ENCODE assay signal across 12 mouse cellular contexts in the genomic region with DNA sequence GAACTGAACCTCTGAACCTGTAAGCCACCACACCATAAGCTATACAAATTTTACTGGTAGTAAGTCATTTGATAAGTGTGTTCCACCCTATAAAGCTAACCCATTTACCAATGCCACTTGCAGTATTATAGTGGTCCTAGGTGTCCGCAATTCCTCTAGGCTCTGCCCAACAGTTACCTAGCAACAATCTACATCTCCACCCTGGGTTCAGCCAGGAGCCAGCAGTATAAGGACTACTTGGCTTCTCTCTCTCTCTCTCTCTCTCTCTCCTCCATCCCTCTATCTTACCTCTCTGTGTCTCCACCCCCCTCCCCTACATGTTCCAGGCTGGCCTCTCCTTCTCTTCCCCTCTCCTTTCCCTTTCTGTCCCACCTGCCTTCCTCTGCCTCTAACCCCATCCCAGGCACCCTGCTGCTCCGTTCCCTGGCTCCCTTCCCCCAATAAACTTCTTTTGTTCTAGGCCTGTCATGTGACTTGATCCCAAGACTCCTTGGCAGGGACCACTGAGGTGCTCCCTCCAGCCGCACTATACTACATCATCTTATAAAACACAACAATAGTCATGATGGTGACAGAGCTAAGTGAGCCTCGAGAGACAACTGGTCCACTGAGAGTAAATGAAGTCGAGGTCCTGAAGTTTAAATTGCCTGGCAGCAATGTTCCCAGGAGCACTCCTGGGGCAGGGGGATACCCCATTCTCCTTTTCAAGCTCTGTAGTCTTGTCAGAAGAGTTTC. TPM values are rescaled to one million over a fixed set of nuclear protein-coding genes. Genes with fewer than 3 reads are reported as not detected.
A peak's percentile ranks its signal among the peaks of the same experiment; 100 is the strongest.
DNase-seq lines count a peak whose midpoint lies in the region; ATAC-seq and TF ChIP-seq lines count a peak whose summit lies in the region.
"Had no signal": no experiment of that assay in that cellular context is flagged by ENCODE, and none has a peak within 500 bp of the region (broad histone marks: within the 10 kb centered on the region; RNA-seq: fewer than 3 reads in every experiment).

No protein-coding gene starts in this region.

- ATAC-seq in forebrain, embryonic 13.5 days = no peak
- no peak for ATAC-seq in forebrain, embryonic 15.5 days (replicated peaks)
- no peak for ATAC-seq in kidney, postnatal 0 days (replicated peaks; ENCODE audit: low FRiP score, low read depth)
- no peak for ATAC-seq in intestine, postnatal 0 days

- no peak for TF ChIP-seq CTCF in kidney, postnatal 0 days (IDR thresholded peaks at IDR 0.05; ENCODE audit: low read depth)
- no peak for TF ChIP-seq CTCF in E14TG2a.4 (conservative IDR thresholded peaks at IDR 0.05; ENCODE audit: low read length)
- no peak for TF ChIP-seq CTCF in intestine, postnatal 0 days (IDR thresholded peaks at IDR 0.05; ENCODE audit: low read depth)

- H3K4me1 ChIP-seq in forebrain, embryonic 13.5 days = peaks cover 27% of the 10 kb centered on the region
- peaks cover 20% of the 10 kb centered on the region for H3K4me1 ChIP-seq in forebrain, embryonic 15.5 days
- 0 out of 2 replicates have a peak, but pooled peaks cover 3% of the 10 kb centered on the region for H3K4me1 ChIP-seq in kidney, postnatal 0 days (replicated peaks; ENCODE audit: insufficient read depth, low read length)
- peaks cover 62% of the 10 kb centered on the region for H3K4me1 ChIP-seq in E14TG2a.4 (replicated peaks; ENCODE audit: low read depth, low read length)
- peaks cover 5% of the 10 kb centered on the region for H3K4me1 ChIP-seq in intestine, postnatal 0 days (replicated peaks; ENCODE audit: control insufficient read depth, insufficient read depth, low read length)

- H3K4me2 ChIP-seq in forebrain, embryonic 13.5 days = peak overlapping the region; percentile 60; the same call in 1 of the 2 replicates
- H3K4me2 ChIP-seq in forebrain, embryonic 15.5 days (replicated peaks) = no peak overlapping the region
- peak overlapping the region; percentile 61; the same call in 1 of the 2 replicates for H3K4me2 ChIP-seq in kidney, postnatal 0 days (ENCODE audit: low read length)
- no peak overlapping the region; the same call in 1 of the 2 replicates for H3K4me2 ChIP-seq in intestine, postnatal 0 days (replicated peaks; ENCODE audit: low read depth)

- H3K9me3 ChIP-seq in forebrain, embryonic 13.5 days (replicated peaks) = no peaks in the 10 kb centered on the region
- H3K9me3 ChIP-seq in forebrain, embryonic 15.5 days = no peaks in the 10 kb centered on the region
- no peaks in the 10 kb centered on the region for H3K9me3 ChIP-seq in kidney, postnatal 0 days (replicated peaks; ENCODE audit: low read length)
- H3K9me3 ChIP-seq in E14TG2a.4 (ENCODE audit: low read length) = peaks cover 6% of the 10 kb centered on the region
- H3K9me3 ChIP-seq in intestine, postnatal 0 days (ENCODE audit: control insufficient read depth) = no peaks in the 10 kb centered on the region
- H3K9me3 ChIP-seq: embryonic facial prominence, embryonic 15.5 days had no signal

- no peak overlapping the region for H3K4me3 ChIP-seq in forebrain, embryonic 13.5 days
- no peak overlapping the region for H3K4me3 ChIP-seq in forebrain, embryonic 15.5 days
- H3K4me3 ChIP-seq in kidney, postnatal 0 days (replicated peaks; ENCODE audit: low read depth, low read length) = no peak overlapping the region
- H3K4me3 ChIP-seq in E14TG2a.4 (replicated peaks; ENCODE audit: low read length) = 0 out of 2 replicates have a peak overlapping the region, but pooled peaks have one; percentile 73
- H3K4me3 ChIP-seq in intestine, postnatal 0 days (ENCODE audit: low read depth, low read length) = no peak overlapping the region
- H3K4me3 ChIP-seq: left cerebral cortex, adult 2 months had no signal

- H3K9ac ChIP-seq in forebrain, embryonic 13.5 days = no peak overlapping the region
- no peak overlapping the region for H3K9ac ChIP-seq in forebrain, embryonic 15.5 days (replicated peaks)
- no peak overlapping the region for H3K9ac ChIP-seq in kidney, postnatal 0 days (ENCODE audit: low read depth, low read length)
- H3K9ac ChIP-seq in intestine, postnatal 0 days (ENCODE audit: low read depth, low read length) = 0 out of 2 replicates have a peak overlapping the region, but pooled peaks have one; percentile 5
- H3K9ac ChIP-seq: embryonic facial prominence, embryonic 15.5 days had no signal

- no peak for DNase-seq in kidney, postnatal 0 days (ENCODE audit: low spot score)
- no peak for DNase-seq in kidney, adult 8-10 months
- DNase-seq in thymus, postnatal 36 days = no peak
- DNase-seq in urinary bladder, postnatal 25 days (ENCODE audit: low spot score) = no peak
- DNase-seq: adrenal gland, postnatal 25 days; cerebellum, adult 2 months had no signal

- no peaks in the 10 kb centered on the region for H3K36me3 ChIP-seq in forebrain, embryonic 13.5 days (ENCODE audit: poor library complexity, severe bottlenecking)
- no peaks in the 10 kb centered on the region for H3K36me3 ChIP-seq in forebrain, embryonic 15.5 days
- no peaks in the 10 kb centered on the region for H3K36me3 ChIP-seq in kidney, postnatal 0 days (ENCODE audit: insufficient read depth, low read length)
- peaks cover 11% of the 10 kb centered on the region for H3K36me3 ChIP-seq in E14TG2a.4 (ENCODE audit: insufficient read depth, low read length)
- no peaks in the 10 kb centered on the region for H3K36me3 ChIP-seq in intestine, postnatal 0 days (ENCODE audit: control insufficient read depth, insufficient read depth)
- H3K36me3 ChIP-seq: embryonic facial prominence, embryonic 15.5 days had no signal

- H3K27me3 ChIP-seq in forebrain, embryonic 13.5 days = peaks cover 19% of the 10 kb centered on the region; the same call in 1 of the 2 replicates
- H3K27me3 ChIP-seq in forebrain, embryonic 15.5 days = no peaks in the 10 kb centered on the region; the same call in 1 of the 2 replicates
- H3K27me3 ChIP-seq in kidney, postnatal 0 days (ENCODE audit: insufficient read depth, low read length) = no peaks in the 10 kb centered on the region
- no peaks in the 10 kb centered on the region for H3K27me3 ChIP-seq in E14TG2a.4 (ENCODE audit: insufficient read depth, low read length)
- no peaks in the 10 kb centered on the region for H3K27me3 ChIP-seq in intestine, postnatal 0 days (replicated peaks; ENCODE audit: control insufficient read depth, insufficient read depth, low read length)

- 12% methylated on average over 5 of the region's 5 CpGs for WGBS in forebrain, embryonic 13.5 days
- WGBS in forebrain, embryonic 15.5 days = 10% methylated on average over 5 of the region's 5 CpGs
- WGBS in kidney, postnatal 0 days = 29% methylated on average over 5 of the region's 5 CpGs
- 43% methylated on average over 5 of the region's 5 CpGs for WGBS in intestine, postnatal 0 days

- no peak overlapping the region for H3K27ac ChIP-seq in forebrain, embryonic 13.5 days
- no peak overlapping the region for H3K27ac ChIP-seq in forebrain, embryonic 15.5 days (replicated peaks)
- no peak overlapping the region for H3K27ac ChIP-seq in kidney, postnatal 0 days
- H3K27ac ChIP-seq in intestine, postnatal 0 days (ENCODE audit: low read depth, low read length) = no peak overlapping the region
- H3K27ac ChIP-seq: embryonic facial prominence, embryonic 15.5 days; left cerebral cortex, adult 2 months had no signal

RNA-seq across cellular contexts. Expression of gene Egln3, which starts 42.0 kb away (rescaled TPM):
- polyA plus RNA-seq in forebrain, embryonic 13.5 days (2015; fragmentation: Nextera tagmentation; extraction: Ambion mirVana) = 3.9 TPM in 2 replicates
- 7.1 and 7.7 TPM in 2 replicates for polyA plus RNA-seq in forebrain, embryonic 15.5 days (2015; fragmentation: Nextera tagmentation; extraction: Ambion mirVana)
- polyA plus RNA-seq in kidney, postnatal 0 days (2015; fragmentation: Nextera tagmentation; extraction: Ambion mirVana) = 13.3 and 14.4 TPM in 2 replicates
- polyA plus RNA-seq in intestine, postnatal 0 days (2015; fragmentation: Nextera tagmentation; extraction: Ambion mirVana) = 39.2 and 41.9 TPM in 2 replicates

Comparison
In these comparisons a context has a peak if more than half of its experiments do, and no peak if none do; other contexts are left out.
1. H3K4me2 ChIP-seq: peak in forebrain, embryonic 13.5 days (single experiment) and kidney, postnatal 0 days (single experiment); none in forebrain, embryonic 15.5 days (single experiment) and intestine, postnatal 0 days (single experiment).